Mouse (Mus musculus): ENCODE data around the gene Ccdc142. TPM values are rescaled to one million over a fixed set of nuclear protein-coding genes. Genes with fewer than 3 reads are reported as not detected.

The Ccdc142 gene
- polyA plus RNA-seq, 1 experiment from 2014 or later, result 2.6 TPM

DNA sequence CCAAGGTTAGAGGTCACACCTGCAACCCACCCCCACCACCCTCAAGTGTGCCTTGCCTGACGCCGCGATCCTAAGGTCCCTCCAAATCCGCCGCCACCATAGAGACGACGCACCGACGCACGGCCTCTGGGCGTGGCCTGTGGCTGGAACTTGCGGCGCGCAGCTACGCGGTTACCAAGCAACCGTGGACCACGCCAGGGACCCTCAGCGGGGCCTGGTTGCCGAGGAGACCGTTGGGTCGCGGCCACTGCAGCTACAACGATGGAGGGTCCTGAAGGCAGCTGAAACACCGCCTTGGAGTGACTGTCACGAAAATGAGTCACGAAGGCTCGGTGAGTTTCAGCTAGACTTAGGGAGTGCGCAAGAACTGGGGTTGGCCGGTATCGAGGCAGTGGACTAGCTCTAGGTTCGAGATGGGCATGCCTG is 54.9 kb downstream of the Ccdc142 start, which contains the start of the genes Wdr54 and 1700003E16Rik:
TSS of gene Wdr54 (minus strand) at position 139 of the 426 bp plus-strand sequence.
TSS of gene 1700003E16Rik (plus strand) at position 146 of the 426 bp plus-strand sequence.
- peak; percentile 94 for ATAC-seq (ENCODE audit: low FRiP score)
- peaks cover 28% of the 10 kb centered on the region for H3K4me1 ChIP-seq
- H3K36me3 ChIP-seq (replicated peaks), result peaks cover 22% of the 10 kb centered on the region
- no peaks in the 10 kb centered on the region for H3K9me3 ChIP-seq
- peak within 1 kb of the TSS; percentile 83 for H3K4me2 ChIP-seq
- peak within 1 kb of the TSS; percentile 19; the same call in 1 of the 2 replicates for H3K27ac ChIP-seq
- 2% methylated on average over 32 of the region's 32 CpGs for WGBS
- H3K4me3 ChIP-seq (replicated peaks), result peak within 1 kb of the TSS; percentile 60
- H3K27me3 ChIP-seq, result peaks cover 15% of the 10 kb centered on the region
- H3K9ac ChIP-seq, result peak within 1 kb of the TSS; percentile 62

MicroRNA genes within 50 kb of the gene (microRNA counts, 519-probe panel; counts per million panel counts)
- not detected for microRNA mmu-miR-3470a+mmu-miR-3470b

Small RNA genes lying within 50 kb of the gene (microRNA-seq; reads per million reads assigned to microRNA genes)
- not detected for gene Mir3470a

Other genes starting within 250 kb of the Ccdc142 start
- gene Sema4f, start 161.8 kb upstream of the Ccdc142 start, polyA plus RNA-seq (2016; fragmentation: Nextera tagmentation; extraction: Ambion mirVana), result 4.6 and 5.9 TPM in 2 replicates
- not detected in 2 replicates for gene M1ap, start 154.7 kb upstream of the Ccdc142 start, polyA plus RNA-seq (2016; fragmentation: Nextera tagmentation; extraction: Ambion mirVana)
- 4.9 and 5.4 TPM in 2 replicates for gene Dok1, start 68.1 kb upstream of the Ccdc142 start, polyA plus RNA-seq (2016; fragmentation: Nextera tagmentation; extraction: Ambion mirVana)
- gene Loxl3, start 67.4 kb upstream of the Ccdc142 start, polyA plus RNA-seq (2016; fragmentation: Nextera tagmentation; extraction: Ambion mirVana), result 6.2 and 8.0 TPM in 2 replicates
- gene Aup1, start 47.1 kb upstream of the Ccdc142 start, polyA plus RNA-seq (2016; fragmentation: Nextera tagmentation; extraction: Ambion mirVana), result 137 and 142 TPM in 2 replicates
- 64.3 and 65.9 TPM in 2 replicates for gene Htra2, start 46.3 kb upstream of the Ccdc142 start, polyA plus RNA-seq (2016; fragmentation: Nextera tagmentation; extraction: Ambion mirVana)
- 0.63 and 0.88 TPM in 2 replicates for gene Dqx1, start 43.8 kb upstream of the Ccdc142 start, polyA plus RNA-seq (2016; fragmentation: Nextera tagmentation; extraction: Ambion mirVana)
- not detected in 2 replicates for gene Tlx2, start 31.3 kb upstream of the Ccdc142 start, polyA plus RNA-seq (2016; fragmentation: Nextera tagmentation; extraction: Ambion mirVana)
- 36.3 and 37.0 TPM in 2 replicates for gene Pcgf1, start 23.7 kb upstream of the Ccdc142 start, polyA plus RNA-seq (2016; fragmentation: Nextera tagmentation; extraction: Ambion mirVana)
- gene Lbx2, start 15.2 kb upstream of the Ccdc142 start, polyA plus RNA-seq (2016; fragmentation: Nextera tagmentation; extraction: Ambion mirVana), result 0.27 TPM in 1 of 2 replicates, not detected in the other
- gene Gm42688, start within 50 bp of the Ccdc142 start, polyA plus RNA-seq (2016; fragmentation: Nextera tagmentation; extraction: Ambion mirVana), result 3.4 and 3.7 TPM in 2 replicates
- 117 TPM in 2 replicates for gene Mrpl53, start 7.4 kb downstream of the Ccdc142 start, polyA plus RNA-seq (2016; fragmentation: Nextera tagmentation; extraction: Ambion mirVana)
- 37.4 and 38.6 TPM in 2 replicates for gene Mogs, start 13.9 kb downstream of the Ccdc142 start, polyA plus RNA-seq (2016; fragmentation: Nextera tagmentation; extraction: Ambion mirVana)
- 202 and 219 TPM in 2 replicates for gene Wbp1, start 20.0 kb downstream of the Ccdc142 start, polyA plus RNA-seq (2016; fragmentation: Nextera tagmentation; extraction: Ambion mirVana)
- 19.0 and 20.6 TPM in 2 replicates for gene Ino80b, start 23.8 kb downstream of the Ccdc142 start, polyA plus RNA-seq (2016; fragmentation: Nextera tagmentation; extraction: Ambion mirVana)
- 19.9 and 20.1 TPM in 2 replicates for gene Rtkn, start 33.9 kb downstream of the Ccdc142 start, polyA plus RNA-seq (2016; fragmentation: Nextera tagmentation; extraction: Ambion mirVana)
- gene Wdr54, start 54.8 kb downstream of the Ccdc142 start, polyA plus RNA-seq (2016; fragmentation: Nextera tagmentation; extraction: Ambion mirVana), result 12.5 and 15.4 TPM in 2 replicates
- gene 1700003E16Rik, start 54.8 kb downstream of the Ccdc142 start, polyA plus RNA-seq (2016; fragmentation: Nextera tagmentation; extraction: Ambion mirVana), result 1.8 and 2.7 TPM in 2 replicates
- gene Dctn1, start 64.3 kb downstream of the Ccdc142 start, polyA plus RNA-seq (2016; fragmentation: Nextera tagmentation; extraction: Ambion mirVana), result 128 and 137 TPM in 2 replicates
- gene Slc4a5, start 118.2 kb downstream of the Ccdc142 start, polyA plus RNA-seq (2016; fragmentation: Nextera tagmentation; extraction: Ambion mirVana), result 0.12 and 0.24 TPM in 2 replicates
- 35.8 and 37.4 TPM in 2 replicates for gene Mthfd2, start 224.3 kb downstream of the Ccdc142 start, polyA plus RNA-seq (2016; fragmentation: Nextera tagmentation; extraction: Ambion mirVana)
- gene Mob1a, start 224.4 kb downstream of the Ccdc142 start, polyA plus RNA-seq (2016; fragmentation: Nextera tagmentation; extraction: Ambion mirVana), result 56.3 and 57.3 TPM in 2 replicates
- 106 and 109 TPM in 2 replicates for gene Bola3, start 247.5 kb downstream of the Ccdc142 start, polyA plus RNA-seq (2016; fragmentation: Nextera tagmentation; extraction: Ambion mirVana)

Data from forebrain, embryonic 12.5 days (tissue).